Mouse (Mus musculus): ENCODE data around the gene 2610318N02Rik. TPM values are rescaled to one million over a fixed set of nuclear protein-coding genes. Genes with fewer than 3 reads are reported as not detected.
A peak's percentile ranks its signal among the peaks of the same experiment; 100 is the strongest.
"Not testable (repeated sequence)": the region's sequence is repeated elsewhere in the genome, so short reads cannot be mapped to it uniquely, and the experiment has no call there.

The 2610318N02Rik gene
- polyA plus RNA-seq (2014; fragmentation: Nextera tagmentation; extraction: Ambion mirVana), result 16.9 and 24.4 TPM in 2 replicates

GRCm38 (mm10) chr16:17124871-17125520 lies at the start of gene 2610318N02Rik:
Gene 2610318N02Rik (minus strand): TSS chr16:17125167.
- DNase-seq (ENCODE audit: low spot score) (peak; percentile 96), ATAC-seq (ENCODE audit: low read depth) (peak; percentile 94)
- Histone ChIP-seq H3K9me3 (ENCODE audit: control insufficient read depth, low read length) (no peaks in the 10 kb centered on the region), H3K27me3 (replicated peaks; ENCODE audit: control insufficient read depth, insufficient read depth, low read length) (no peaks in the 10 kb centered on the region), H3K4me1 (ENCODE audit: control insufficient read depth, insufficient read depth, low read length) (peaks cover 11% of the 10 kb centered on the region), H3K9ac (ENCODE audit: low read depth, low read length) (peak within 1 kb of the TSS; percentile 54), H3K4me3 (ENCODE audit: low read depth, low read length) (peak within 1 kb of the TSS; percentile 49), H3K36me3 (ENCODE audit: control insufficient read depth, insufficient read depth, low read length) (peaks cover 6% of the 10 kb centered on the region; the same call in 1 of the 2 replicates), H3K27ac (replicated peaks; ENCODE audit: low read depth, low read length) (peak within 1 kb of the TSS; percentile 76), H3K4me2 (ENCODE audit: low read depth, low read length) (peak within 1 kb of the TSS; percentile 62)
- 0% methylated on average over 25 of the region's 25 CpGs for whole genome bisulfite sequencing

- no peak overlapping the region for H3K27ac ChIP-seq (replicated peaks; ENCODE audit: low read depth, low read length)
- no peaks in the 10 kb centered on the region for H3K9me3 ChIP-seq (ENCODE audit: control insufficient read depth, low read length)
- no peaks in the 10 kb centered on the region for H3K27me3 ChIP-seq (replicated peaks; ENCODE audit: control insufficient read depth, insufficient read depth, low read length)
- no peak overlapping the region for H3K4me3 ChIP-seq (ENCODE audit: low read depth, low read length)
- no peak overlapping the region for H3K4me2 ChIP-seq (ENCODE audit: low read depth, low read length)
- no peak overlapping the region for H3K9ac ChIP-seq (ENCODE audit: low read depth, low read length)
- 75% methylated on average over 5 of the region's 5 CpGs for WGBS
- H3K36me3 ChIP-seq (ENCODE audit: control insufficient read depth, insufficient read depth, low read length), result peaks cover 64% of the 10 kb centered on the region
- no peak for ATAC-seq (ENCODE audit: low read depth)
- no peak for DNase-seq (ENCODE audit: low spot score)
- no peaks in the 10 kb centered on the region for H3K4me1 ChIP-seq (ENCODE audit: control insufficient read depth, insufficient read depth, low read length)
Measured at GRCm38 (mm10) chr16:17168049-17168448, 43.1 kb upstream of the 2610318N02Rik start.

DNA sequence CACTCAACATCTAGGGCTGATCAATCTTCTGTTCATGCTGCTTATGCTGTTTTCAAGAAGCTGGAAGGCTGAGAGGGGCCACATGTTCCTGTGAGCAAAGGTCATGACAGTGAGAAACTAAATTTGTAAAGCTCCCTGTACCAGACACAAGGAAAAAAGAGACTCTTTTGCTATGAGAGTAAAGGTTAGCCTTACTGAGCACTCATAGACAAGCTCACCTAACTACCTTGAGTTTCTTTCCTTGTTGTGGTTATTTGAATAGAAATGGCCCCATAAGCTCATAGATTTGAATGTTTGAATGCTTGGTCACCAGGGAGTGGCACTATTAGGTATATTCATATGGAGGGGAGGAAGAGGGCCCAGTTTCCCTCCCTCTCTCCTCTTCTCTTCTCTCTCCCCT lies 42.2 kb upstream of the 2610318N02Rik start:
- DNase-seq (ENCODE audit: low spot score), result no peak
- Histone ChIP-seq H3K4me1 (ENCODE audit: control insufficient read depth, insufficient read depth, low read length) (no peaks in the 10 kb centered on the region), H3K36me3 (ENCODE audit: control insufficient read depth, insufficient read depth, low read length) (peaks cover 59% of the 10 kb centered on the region), H3K27ac (replicated peaks; ENCODE audit: low read depth, low read length) (no peak overlapping the region), H3K27me3 (replicated peaks; ENCODE audit: control insufficient read depth, insufficient read depth, low read length) (no peaks in the 10 kb centered on the region), H3K4me3 (ENCODE audit: low read depth, low read length) (no peak overlapping the region), H3K9ac (ENCODE audit: low read depth, low read length) (no peak overlapping the region), H3K9me3 (ENCODE audit: control insufficient read depth, low read length) (no peaks in the 10 kb centered on the region), H3K4me2 (ENCODE audit: low read depth, low read length) (no peak overlapping the region)
- no peak for ATAC-seq (ENCODE audit: low read depth)

DNA sequence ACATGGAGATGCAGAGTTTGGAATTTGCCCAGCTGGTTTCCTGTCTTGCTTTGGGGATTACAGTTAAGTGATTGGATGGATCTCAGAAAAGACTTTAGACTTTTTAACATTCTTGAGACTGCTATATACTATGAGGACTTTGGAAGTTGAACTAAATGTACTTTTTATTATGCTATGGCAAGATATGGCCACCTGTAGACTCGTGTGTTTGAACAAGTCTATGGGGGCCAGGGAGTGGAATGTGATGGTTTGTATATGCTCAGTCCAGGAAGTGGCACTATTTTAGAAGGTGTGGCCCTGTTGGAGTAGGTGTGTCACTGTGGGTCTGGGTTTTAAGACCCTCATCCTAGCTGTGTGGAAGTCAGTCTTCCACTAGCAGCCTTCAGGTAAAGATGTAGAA lies 40.5 kb upstream of the 2610318N02Rik start:
- H3K4me3 ChIP-seq (ENCODE audit: low read depth, low read length); H3K27me3 ChIP-seq (replicated peaks; ENCODE audit: control insufficient read depth, insufficient read depth, low read length); H3K4me2 ChIP-seq (ENCODE audit: low read depth, low read length); H3K4me1 ChIP-seq (ENCODE audit: control insufficient read depth, insufficient read depth, low read length); H3K27ac ChIP-seq (replicated peaks; ENCODE audit: low read depth, low read length); H3K9me3 ChIP-seq (ENCODE audit: control insufficient read depth, low read length); ATAC-seq (ENCODE audit: low read depth); H3K9ac ChIP-seq (ENCODE audit: low read depth, low read length); DNase-seq (ENCODE audit: low spot score): not testable (repeated sequence)
- peaks cover 51% of the 10 kb centered on the region for H3K36me3 ChIP-seq (ENCODE audit: control insufficient read depth, insufficient read depth, low read length)
- 100% methylated on average over 1 of the region's 1 CpGs for WGBS

DNA sequence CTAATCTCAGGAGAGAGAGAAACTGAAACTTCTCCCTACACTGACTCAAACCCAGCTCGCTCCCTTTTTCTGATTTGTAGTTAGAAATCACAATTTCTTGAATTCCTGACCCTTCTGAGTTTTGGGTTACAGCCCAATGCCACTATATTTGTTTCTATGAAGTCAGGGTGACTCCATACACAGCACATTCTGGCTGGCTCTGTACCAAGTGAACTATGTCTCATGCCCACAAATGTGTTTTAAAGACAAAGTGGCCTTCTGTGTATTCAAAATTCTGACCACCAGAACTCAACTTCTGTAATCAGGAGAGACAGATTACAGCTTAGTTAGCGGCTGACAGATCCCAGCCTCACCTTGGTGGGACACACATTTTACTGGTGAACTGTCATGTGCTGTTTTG lies 29.4 kb upstream of the 2610318N02Rik start:
- no peak overlapping the region for H3K27ac ChIP-seq (replicated peaks; ENCODE audit: low read depth, low read length)
- ATAC-seq (ENCODE audit: low read depth) (no peak), DNase-seq (ENCODE audit: low spot score) (no peak)
- 89% methylated on average over 2 of the region's 2 CpGs for WGBS
- H3K9ac ChIP-seq (ENCODE audit: low read depth, low read length), result no peak overlapping the region
- H3K36me3 ChIP-seq (ENCODE audit: control insufficient read depth, insufficient read depth, low read length), result peaks cover 66% of the 10 kb centered on the region
- H3K4me2 ChIP-seq (ENCODE audit: low read depth, low read length), result no peak overlapping the region
- no peaks in the 10 kb centered on the region for H3K27me3 ChIP-seq (replicated peaks; ENCODE audit: control insufficient read depth, insufficient read depth, low read length)
- no peaks in the 10 kb centered on the region for H3K4me1 ChIP-seq (ENCODE audit: control insufficient read depth, insufficient read depth, low read length)
- H3K9me3 ChIP-seq (ENCODE audit: control insufficient read depth, low read length), result no peaks in the 10 kb centered on the region
- no peak overlapping the region for H3K4me3 ChIP-seq (ENCODE audit: low read depth, low read length)

- ATAC-seq (ENCODE audit: low read depth) (no peak), DNase-seq (ENCODE audit: low spot score) (no peak)
- peaks cover 48% of the 10 kb centered on the region for H3K36me3 ChIP-seq (ENCODE audit: control insufficient read depth, insufficient read depth, low read length)
- 97% methylated on average over 4 of the region's 4 CpGs for WGBS
- H3K9me3 ChIP-seq (ENCODE audit: control insufficient read depth, low read length), result no peaks in the 10 kb centered on the region
- H3K4me3 ChIP-seq (ENCODE audit: low read depth, low read length), result no peak overlapping the region
- peaks cover 6% of the 10 kb centered on the region; the same call in 1 of the 2 replicates for H3K4me1 ChIP-seq (ENCODE audit: control insufficient read depth, insufficient read depth, low read length)
- H3K27me3 ChIP-seq (replicated peaks; ENCODE audit: control insufficient read depth, insufficient read depth, low read length), result peaks cover 4% of the 10 kb centered on the region; the same call in 1 of the 2 replicates
- H3K4me2 ChIP-seq (ENCODE audit: low read depth, low read length), result no peak overlapping the region
- no peak overlapping the region for H3K27ac ChIP-seq (replicated peaks; ENCODE audit: low read depth, low read length)
- H3K9ac ChIP-seq (ENCODE audit: low read depth, low read length), result no peak overlapping the region
Measured at GRCm38 (mm10) chr16:17151874-17152273, 26.9 kb upstream of the 2610318N02Rik start.

GRCm38 (mm10) chr16:17150520-17151258 lies 25.7 kb upstream of the 2610318N02Rik start:
- Histone ChIP-seq H3K4me2 (ENCODE audit: low read depth, low read length) (no peak overlapping the region), H3K4me3 (ENCODE audit: low read depth, low read length) (no peak overlapping the region), H3K36me3 (ENCODE audit: control insufficient read depth, insufficient read depth, low read length) (peaks cover 42% of the 10 kb centered on the region), H3K9ac (ENCODE audit: low read depth, low read length) (no peak overlapping the region), H3K9me3 (ENCODE audit: control insufficient read depth, low read length) (no peaks in the 10 kb centered on the region), H3K4me1 (ENCODE audit: control insufficient read depth, insufficient read depth, low read length) (peaks cover 6% of the 10 kb centered on the region; the same call in 1 of the 2 replicates), H3K27ac (replicated peaks; ENCODE audit: low read depth, low read length) (no peak overlapping the region), H3K27me3 (replicated peaks; ENCODE audit: control insufficient read depth, insufficient read depth, low read length) (peaks cover 4% of the 10 kb centered on the region; the same call in 1 of the 2 replicates)
- DNase-seq (ENCODE audit: low spot score), result no peak
- 83% methylated on average over 7 of the region's 7 CpGs for WGBS
- ATAC-seq (ENCODE audit: low read depth), result no peak

GRCm38 (mm10) chr16:17148084-17148483 lies 23.1 kb upstream of the 2610318N02Rik start:
- 12% methylated on average over 15 of the region's 16 CpGs for WGBS
- Histone ChIP-seq H3K27me3 (replicated peaks; ENCODE audit: control insufficient read depth, insufficient read depth, low read length) (peaks cover 4% of the 10 kb centered on the region; the same call in 1 of the 2 replicates), H3K36me3 (ENCODE audit: control insufficient read depth, insufficient read depth, low read length) (peaks cover 21% of the 10 kb centered on the region), H3K9me3 (ENCODE audit: control insufficient read depth, low read length) (no peaks in the 10 kb centered on the region), H3K4me1 (ENCODE audit: control insufficient read depth, insufficient read depth, low read length) (peaks cover 6% of the 10 kb centered on the region; the same call in 1 of the 2 replicates), H3K27ac (replicated peaks; ENCODE audit: low read depth, low read length) (no peak overlapping the region), H3K4me2 (ENCODE audit: low read depth, low read length) (peak overlapping the region; percentile 100), H3K9ac (ENCODE audit: low read depth, low read length) (peak overlapping the region; percentile 66), H3K4me3 (ENCODE audit: low read depth, low read length) (peak overlapping the region; percentile 65)
- ATAC-seq (ENCODE audit: low read depth) (0 out of 2 replicates have a peak, but pooled peaks have one; percentile 11), DNase-seq (ENCODE audit: low spot score) (peak; percentile 73)
